Mouse (Mus musculus) brown adipose tissue, adult 24 weeks (tissue): ENCODE results near the gene Hhipl2. TPM values are rescaled to one million over a fixed set of nuclear protein-coding genes. Genes with fewer than 3 reads are reported as not detected.
A peak's percentile ranks its signal among the peaks of the same experiment; 100 is the strongest.
"Not testable (repeated sequence)": the region's sequence is repeated elsewhere in the genome, so short reads cannot be mapped to it uniquely, and the experiment has no call there.

Experiments
- H3K27ac ChIP-seq: fragments of 200-500 bp; replicated peaks from 2 replicates; pipeline ENCODE4 v1.5.1; 2012; ENCODE audit warnings: low read depth, mild to moderate bottlenecking, low read length
- H3K4me1 ChIP-seq: fragments of 200-500 bp; 2 replicates; pipeline ENCODE4 v1.6.1; 2012; ENCODE audit warnings: low read length, mixed read lengths; ENCODE audit not compliant: control insufficient read depth, insufficient read depth, insufficient read length
- H3K4me3 ChIP-seq: fragments of 200-500 bp; 2 replicates; pipeline ENCODE4 v1.5.1; 2012; ENCODE audit warnings: low read depth, mild to moderate bottlenecking, low read length, moderate library complexity; ENCODE audit not compliant: insufficient read depth
- polyA plus RNA-seq: library from polyadenylated mRNA; stranded (reverse); fragments of >200 nt; gene quantifications from 2 replicates; pipeline ENCODE4 v1.2.4, GENCODE M21; 2012; ENCODE audit not compliant: missing spikeins, insufficient read depth, insufficient read length

Gene Hhipl2
- polyA plus RNA-seq, result not detected in 2 replicates

GRCm38 (mm10) chr1:183417873-183418272, at the start of gene Hhipl2:
Gene Hhipl2, plus strand, starts transcription at chr1:183418215.
- Histone ChIP-seq H3K4me1 (no peaks in the 10 kb centered on the region), H3K4me3 (no peak within 1 kb of the TSS), H3K27ac (no peak within 1 kb of the TSS)

GRCm38 (mm10) chr1:183368601-183369400, 49.2 kb upstream of the Hhipl2 start:
- Histone ChIP-seq H3K27ac (no peak overlapping the region), H3K4me1 (no peaks in the 10 kb centered on the region), H3K4me3 (peak overlapping the region; percentile 85)

GRCm38 (mm10) chr1:183369427-183370014, 48.5 kb upstream of the Hhipl2 start, which contains the start of gene Mia3:
Gene Mia3, minus strand, starts transcription at chr1:183369553.
- Histone ChIP-seq H3K27ac (no peak within 1 kb of the TSS), H3K4me3 (peak within 1 kb of the TSS; percentile 85), H3K4me1 (no peaks in the 10 kb centered on the region)

- Histone ChIP-seq H3K27ac (no peak overlapping the region), H3K4me3 (no peak overlapping the region), H3K4me1 (no peaks in the 10 kb centered on the region)
Measured at GRCm38 (mm10) chr1:183374728-183375127, 43.3 kb upstream of the Hhipl2 start.

GRCm38 (mm10) chr1:183377045-183377444, 41.0 kb upstream of the Hhipl2 start:
- H3K27ac ChIP-seq, result no peak overlapping the region
- H3K4me3 ChIP-seq, result no peak overlapping the region
- H3K4me1 ChIP-seq, result no peaks in the 10 kb centered on the region

- Histone ChIP-seq H3K4me1 (no peaks in the 10 kb centered on the region), H3K4me3 (no peak overlapping the region), H3K27ac (no peak overlapping the region)
Measured at GRCm38 (mm10) chr1:183378321-183378941, 39.6 kb upstream of the Hhipl2 start.

- not testable (repeated sequence) for H3K4me3 ChIP-seq
Measured at GRCm38 (mm10) chr1:183379376-183379775, 38.6 kb upstream of the Hhipl2 start.

GRCm38 (mm10) chr1:183381816-183382215, 36.2 kb upstream of the Hhipl2 start:
- Histone ChIP-seq H3K27ac (no peak overlapping the region), H3K4me1 (no peaks in the 10 kb centered on the region), H3K4me3 (no peak overlapping the region)

More at GRCm38 (mm10) chr1:183379376-183379775, 38.6 kb upstream of the Hhipl2 start:
- H3K4me1 ChIP-seq, H3K27ac ChIP-seq: not testable (repeated sequence)

GRCm38 (mm10) chr1:183382621-183383020, 35.4 kb upstream of the Hhipl2 start:
- no peak overlapping the region for H3K4me3 ChIP-seq
- no peaks in the 10 kb centered on the region for H3K4me1 ChIP-seq
- no peak overlapping the region for H3K27ac ChIP-seq

GRCm38 (mm10) chr1:183387421-183387820, 30.6 kb upstream of the Hhipl2 start:
- H3K4me3 ChIP-seq, H3K27ac ChIP-seq, H3K4me1 ChIP-seq: not testable (repeated sequence)

GRCm38 (mm10) chr1:183388426-183389406, 29.3 kb upstream of the Hhipl2 start, which contains the start of gene Taf1a:
Gene Taf1a, plus strand, starts transcription at chr1:183388981.
- peak within 1 kb of the TSS; percentile 28 for H3K27ac ChIP-seq
- peaks cover 4% of the 10 kb centered on the region; the same call in 1 of the 2 replicates for H3K4me1 ChIP-seq

GRCm38 (mm10) chr1:183403396-183403795, 14.6 kb upstream of the Hhipl2 start:
- no peaks in the 10 kb centered on the region for H3K4me1 ChIP-seq
- H3K4me3 ChIP-seq, result no peak overlapping the region
- no peak overlapping the region for H3K27ac ChIP-seq

More at GRCm38 (mm10) chr1:183388426-183389406, 29.3 kb upstream of the Hhipl2 start, which contains the start of gene Taf1a:
- peak within 1 kb of the TSS; percentile 76 for H3K4me3 ChIP-seq

- Histone ChIP-seq H3K27ac (no peak overlapping the region), H3K4me1 (no peaks in the 10 kb centered on the region), H3K4me3 (no peak overlapping the region)
Measured at GRCm38 (mm10) chr1:183414081-183414727, 3.8 kb upstream of the Hhipl2 start.

- Histone ChIP-seq H3K4me1 (no peaks in the 10 kb centered on the region), H3K27ac (no peak overlapping the region), H3K4me3 (no peak overlapping the region)
Measured at GRCm38 (mm10) chr1:183419741-183420140, 1.7 kb downstream of the Hhipl2 start.
